Mouse (Mus musculus) myocyte (in vitro differentiated cells): ENCODE results near the gene D230025D16Rik.

ENCODE experiments used
- CEBPB ChIP-seq: IDR thresholded peaks from 2 replicates; pipeline ENCODE4 v1.6.1; 2011; ENCODE audit warnings: mild to moderate bottlenecking, moderate library complexity; ENCODE audit not compliant: poor library complexity, insufficient read depth, severe bottlenecking
- E2F4 ChIP-seq: IDR thresholded peaks from one replicate; pipeline ENCODE4 v1.6.1; 2011; ENCODE audit warnings: mild to moderate bottlenecking, control low read depth, moderate library complexity; ENCODE audit not compliant: insufficient read depth
- MAX ChIP-seq: IDR thresholded peaks from one replicate; pipeline ENCODE4 v1.6.1; 2011; ENCODE audit warnings: low read depth, mild to moderate bottlenecking, control low read depth
- MYOD1 ChIP-seq, 3 experiments: IDR thresholded peaks; one replicate each; pipeline ENCODE4 v1.6.1; 2011; ENCODE audit warnings: control low read depth in 2 of 3, low read depth in 2 of 3, mild to moderate bottlenecking in 2 of 3, moderate library complexity in 1 of 3; ENCODE audit not compliant: insufficient read length in 2 of 3, control insufficient read depth in 1 of 3
- POLR2A ChIP-seq: IDR thresholded peaks from one replicate; pipeline ENCODE4 v1.6.1; 2011; ENCODE audit warnings: low read depth, mild to moderate bottlenecking, control low read depth, moderate library complexity; ENCODE audit not compliant: insufficient read length
- TCF12 ChIP-seq: IDR thresholded peaks from one replicate; pipeline ENCODE4 v1.6.1; 2011; ENCODE audit warnings: mild to moderate bottlenecking, control low read depth; ENCODE audit not compliant: poor library complexity, insufficient read depth, severe bottlenecking
- TCF3 ChIP-seq: IDR thresholded peaks from one replicate; pipeline ENCODE4 v1.6.1; 2011; ENCODE audit warnings: low read depth, control low read depth; ENCODE audit not compliant: insufficient read length
- USF1 ChIP-seq: IDR thresholded peaks from one replicate; pipeline ENCODE4 v1.6.1; 2011; ENCODE audit warnings: low read depth, mild to moderate bottlenecking, control low read depth, moderate library complexity

- TF ChIP-seq E2F4 (no peak), USF1 (no peak), POLR2A (no peak), TCF3 (no peak), CEBPB (no peak), MAX (no peak), MYOD1 (IDR thresholded peaks at IDR 0.05; ENCODE audit: control insufficient read depth in 1 of 3, insufficient read length in 2 of 3, low read depth in 2 of 3) (no peak), TCF12 (no peak)
These were observed 75.0 kb downstream of the D230025D16Rik start for GRCm38 (mm10) chr8:105299962-105300361.
